Mouse (Mus musculus): Measurements from ENCODE around the gene Crtac1.

The Crtac1 gene

DNA sequence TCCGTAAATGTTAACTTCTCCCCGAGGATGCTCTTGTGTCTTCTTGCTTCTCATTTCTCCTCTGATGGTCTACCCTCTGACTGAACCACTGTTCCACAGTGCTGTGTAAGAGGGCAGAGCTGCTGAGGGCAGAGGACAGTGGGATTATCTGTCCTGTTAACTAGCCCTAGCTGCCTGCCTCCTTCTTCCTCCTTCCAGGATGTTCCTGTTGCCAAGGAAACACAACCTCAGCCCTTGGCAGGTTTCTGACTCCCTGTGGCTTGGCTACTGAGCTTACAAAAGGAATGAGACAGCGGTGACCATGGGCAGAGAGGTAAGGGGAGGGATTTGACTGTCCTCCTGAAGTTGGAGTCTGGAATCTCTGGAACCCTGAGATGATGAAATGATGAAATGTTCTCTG lies 152.0 kb downstream of the Crtac1 start:
- DNase-seq (ENCODE audit: low read depth), result no peak

DNA sequence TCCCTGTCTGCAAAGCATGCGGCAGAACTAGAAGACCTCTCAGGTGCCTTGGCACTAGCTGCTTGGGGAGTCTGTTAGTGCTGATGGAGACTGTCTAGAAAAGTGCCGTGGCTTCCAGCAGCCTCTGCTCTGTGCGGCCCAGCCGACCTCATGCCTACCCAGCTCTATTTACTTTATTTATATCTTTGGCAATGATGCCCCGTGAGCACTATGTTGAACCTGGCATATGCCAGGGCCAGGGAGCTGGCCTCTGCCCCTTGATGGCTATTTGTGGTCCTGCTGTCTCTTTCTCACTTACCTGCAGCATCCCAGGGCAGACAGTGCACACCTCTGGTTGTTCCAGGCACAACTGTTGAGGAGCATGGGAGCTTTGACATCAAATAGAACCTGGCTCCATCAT lies 153.1 kb downstream of the Crtac1 start:
- DNase-seq (ENCODE audit: low read depth), result no peak

- no peak for DNase-seq (ENCODE audit: low read depth)
These were observed 154.3 kb downstream of the Crtac1 start for GRCm38 (mm10) chr19:42277288-42277687.

- peak; percentile 72 for DNase-seq (ENCODE audit: low read depth)
These were observed 159.3 kb downstream of the Crtac1 start for GRCm38 (mm10) chr19:42272003-42272963.

DNA sequence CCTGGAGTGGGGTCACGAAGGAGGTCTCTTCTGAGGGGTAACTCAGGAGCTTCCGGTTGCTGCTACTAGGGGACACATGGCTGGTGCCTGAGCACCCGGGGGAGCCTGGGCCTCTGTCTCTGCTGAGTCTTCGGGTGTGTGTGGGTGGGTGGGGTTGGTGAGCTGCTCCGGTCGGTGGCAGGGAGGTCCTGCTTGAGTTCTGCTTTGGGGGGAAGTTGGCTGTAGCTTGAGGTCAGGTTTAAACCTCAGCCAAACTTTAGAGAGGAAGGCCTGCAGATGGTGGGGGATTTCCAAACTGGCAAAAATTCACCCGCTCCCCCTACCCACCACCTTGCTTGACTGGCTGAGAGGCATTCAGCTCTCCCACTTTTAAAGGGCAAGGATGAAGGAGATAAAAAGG lies 160.4 kb downstream of the Crtac1 start:
- no peak for DNase-seq (ENCODE audit: low read depth)

DNA sequence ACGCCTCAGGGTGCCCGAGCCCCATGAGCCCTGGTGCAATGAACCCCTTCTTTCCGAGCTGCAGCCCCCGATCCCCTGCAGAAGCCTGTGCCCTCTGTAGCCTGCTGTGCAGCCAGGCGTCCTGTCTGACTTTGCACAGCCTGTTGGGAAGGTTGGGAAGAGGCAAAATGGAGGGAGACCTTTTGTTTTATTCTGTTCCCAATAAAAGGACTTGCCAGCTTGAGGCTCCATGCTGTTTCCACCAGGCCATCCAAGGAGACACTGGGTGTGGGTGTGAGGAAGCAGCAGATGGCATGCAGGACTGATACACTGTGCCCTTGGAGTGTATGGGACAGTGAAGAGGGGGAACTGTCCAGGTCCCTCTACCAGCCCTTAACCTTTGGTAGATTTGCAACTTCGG lies 161.5 kb downstream of the Crtac1 start:
- DNase-seq (ENCODE audit: low read depth), result no peak

DNA sequence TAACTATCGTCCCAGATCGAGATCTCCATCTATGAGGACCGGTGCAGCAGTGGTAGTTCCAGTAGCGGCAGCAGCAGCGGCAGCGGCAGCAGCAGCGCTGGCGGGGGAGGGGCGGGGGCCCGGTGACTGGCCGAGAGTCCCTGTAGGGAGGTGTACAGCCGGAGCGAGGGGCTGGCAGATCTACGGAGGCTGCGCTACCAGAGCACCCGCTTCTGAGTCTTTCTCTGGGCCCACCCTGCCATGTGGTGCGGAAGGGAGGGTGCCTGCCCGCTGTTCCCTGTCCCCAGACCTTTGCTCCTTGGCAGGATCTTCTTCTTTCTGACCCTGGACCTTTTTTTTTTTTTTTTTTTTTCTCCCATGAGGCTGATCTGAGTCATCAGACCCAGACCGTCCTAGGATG lies 163.2 kb downstream of the Crtac1 start:
- no peak for DNase-seq (ENCODE audit: low read depth)

- no peak for DNase-seq (ENCODE audit: low read depth)
These were observed 168.1 kb downstream of the Crtac1 start for GRCm38 (mm10) chr19:42263524-42263923.

GRCm38 (mm10) chr19:42260486-42260885 lies 171.1 kb downstream of the Crtac1 start:
- DNase-seq (ENCODE audit: low read depth), result no peak

GRCm38 (mm10) chr19:42258596-42258995 lies 173.0 kb downstream of the Crtac1 start:
- DNase-seq (ENCODE audit: low read depth), result no peak

DNA sequence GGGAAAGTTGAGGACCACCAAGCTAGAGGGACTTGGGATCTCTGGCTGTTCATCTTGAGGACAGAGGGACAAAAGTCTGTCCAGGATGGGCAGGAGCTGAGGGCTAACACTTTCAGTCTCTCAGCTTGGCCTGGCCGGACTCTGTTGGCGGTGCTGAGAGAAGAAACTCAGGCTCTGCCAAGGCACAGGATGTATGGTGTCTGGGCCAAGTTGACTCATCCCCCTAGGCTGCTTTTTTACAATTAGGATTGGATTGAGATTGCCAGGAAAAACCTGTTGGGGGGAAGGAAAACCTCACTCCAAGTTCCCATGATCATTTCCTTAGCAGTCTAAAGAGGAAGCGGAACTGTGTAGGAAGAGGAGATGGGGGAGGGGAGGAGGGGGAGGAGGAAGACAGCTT lies 173.6 kb downstream of the Crtac1 start:
- DNase-seq (ENCODE audit: low read depth), result no peak

GRCm38 (mm10) chr19:42257241-42257635 lies 174.3 kb downstream of the Crtac1 start:
- no peak for DNase-seq (ENCODE audit: low read depth)

- no peak for DNase-seq (ENCODE audit: low read depth)
These were observed 174.9 kb downstream of the Crtac1 start for GRCm38 (mm10) chr19:42256611-42257240.

DNA sequence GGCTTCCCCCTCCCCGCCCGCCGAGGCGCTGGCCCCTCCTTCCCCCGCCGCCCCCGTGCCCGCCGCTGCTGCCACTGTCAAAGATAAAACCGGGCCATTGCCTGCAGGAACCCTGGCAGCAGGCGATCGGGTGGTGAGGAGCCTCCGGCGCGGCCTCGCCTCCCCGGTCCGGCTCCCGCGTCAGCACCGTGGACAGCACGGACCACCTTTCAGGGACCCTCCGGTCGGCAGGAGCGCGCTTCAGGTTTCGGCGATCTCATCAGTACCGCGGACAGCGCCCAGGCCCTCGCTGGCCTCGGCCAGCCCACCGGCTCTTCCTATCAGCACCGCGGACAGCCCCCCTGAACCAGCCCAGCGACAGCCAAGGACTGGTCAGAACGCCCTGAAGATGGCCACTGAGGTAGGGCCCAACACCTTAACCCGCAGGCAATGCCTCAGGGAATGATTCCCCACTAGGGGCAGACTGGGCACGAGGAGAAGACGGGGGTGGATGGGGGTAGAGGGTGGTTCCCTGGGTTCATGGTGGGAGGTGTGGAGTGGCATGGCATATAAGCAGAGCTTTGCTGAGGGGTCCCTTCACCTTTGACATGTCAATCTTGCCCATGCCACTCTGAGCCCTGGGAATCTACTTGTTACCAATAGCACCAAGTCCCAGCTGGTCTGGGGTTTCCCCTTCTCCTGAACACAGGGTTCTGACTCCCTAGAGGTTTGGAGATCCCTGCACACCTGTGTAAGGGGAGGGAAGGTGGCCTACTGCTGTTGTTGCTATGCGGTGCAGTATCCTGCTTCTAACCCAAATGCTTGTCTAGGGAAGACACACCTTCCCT lies 175.6 kb downstream of the Crtac1 start:
- peak; percentile 37 for DNase-seq (ENCODE audit: low read depth)

DNA sequence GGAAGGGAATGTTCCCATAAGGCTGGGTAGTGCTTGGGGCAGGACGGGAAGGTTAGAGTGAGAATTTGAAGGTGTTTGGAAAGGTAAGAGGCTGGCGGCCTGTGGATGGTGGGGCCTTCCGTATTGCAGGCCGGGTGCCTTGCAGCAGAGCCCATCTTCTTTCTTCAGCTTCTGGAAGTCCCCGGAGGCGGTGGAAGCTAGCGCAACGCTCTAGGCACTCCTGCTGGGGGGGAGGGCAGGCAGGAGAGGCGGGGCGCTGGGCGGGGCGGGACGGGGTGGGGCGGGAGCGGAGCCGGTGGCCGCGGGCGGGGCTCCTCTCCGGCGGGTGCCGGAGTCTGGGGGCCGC lies 176.2 kb downstream of the Crtac1 start:
- DNase-seq (ENCODE audit: low read depth), result peak; percentile 9

DNA sequence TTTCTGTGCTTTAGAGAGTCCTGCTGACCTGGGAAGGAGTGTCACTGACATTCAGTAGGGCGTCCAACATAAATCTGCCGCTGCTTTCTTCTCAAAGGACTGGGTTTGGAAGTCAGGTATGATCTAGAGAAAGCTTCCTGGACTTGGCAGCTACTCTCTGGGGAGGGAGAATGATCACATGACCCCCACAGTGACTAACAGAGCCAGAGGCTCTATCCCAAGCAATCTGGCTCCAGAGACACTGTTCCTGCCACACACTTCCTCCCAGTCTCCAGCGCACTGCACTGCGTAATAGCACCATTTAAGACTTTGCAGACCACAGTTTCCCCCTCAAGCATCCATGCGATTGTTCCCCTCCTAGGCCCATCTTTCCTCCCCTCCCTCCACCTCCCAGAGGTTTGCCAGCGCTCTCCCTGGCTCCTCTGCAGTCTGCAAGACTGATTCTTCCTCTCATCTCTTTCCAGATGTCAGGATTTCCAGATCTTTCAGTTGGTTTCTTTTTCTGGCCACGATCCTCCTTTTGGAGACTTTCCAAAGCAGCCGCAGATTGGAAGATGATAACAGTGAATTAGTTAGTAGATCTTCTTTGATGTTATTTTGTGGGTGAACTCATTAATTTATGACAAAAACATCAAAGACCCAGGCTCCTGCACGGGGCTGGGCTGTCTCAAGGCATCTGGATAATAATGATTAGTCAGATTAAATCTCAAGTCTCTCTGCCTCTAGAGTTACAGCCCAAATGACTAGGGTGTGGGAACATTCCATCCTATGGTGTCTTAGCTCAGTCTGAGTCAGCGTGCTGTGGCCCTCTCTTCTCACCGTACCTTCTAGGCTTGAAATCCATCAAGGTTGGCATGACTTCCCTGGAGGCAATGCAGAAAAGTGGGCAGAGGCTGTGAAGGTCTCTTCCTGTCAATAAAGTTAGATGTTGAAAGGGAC lies 181.3 kb downstream of the Crtac1 start:
- DNase-seq (ENCODE audit: low read depth), result no peak

DNA sequence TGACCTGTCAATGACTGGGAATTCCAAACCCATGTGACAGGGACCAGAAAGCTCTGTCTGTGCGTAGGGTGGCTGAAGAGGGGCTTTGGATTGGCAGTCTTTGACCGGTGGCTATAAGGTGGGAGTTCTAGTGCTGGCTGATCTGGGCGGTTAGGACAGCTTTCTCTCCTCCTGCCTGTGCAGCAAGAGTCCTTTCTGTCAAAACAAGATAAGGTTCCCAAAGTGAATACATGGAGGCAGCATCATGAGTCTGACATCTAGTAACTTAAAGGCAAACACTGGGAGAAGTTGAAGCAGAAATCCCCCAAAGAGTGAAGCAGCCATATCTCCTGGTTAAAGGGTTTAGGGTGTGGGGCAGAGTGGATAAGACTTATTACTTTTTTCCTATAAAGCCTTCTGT lies 184.1 kb downstream of the Crtac1 start, which contains the start of gene Golga7b:
Gene Golga7b, plus strand, starts transcription at position 56 of the 400 bp plus-strand sequence.
- DNase-seq (ENCODE audit: low read depth), result no peak

- DNase-seq (ENCODE audit: low read depth), result no peak
These were observed 185.0 kb downstream of the Crtac1 start for GRCm38 (mm10) chr19:42246626-42247025.

GRCm38 (mm10) chr19:42243401-42243800 lies 188.2 kb downstream of the Crtac1 start:
- DNase-seq (ENCODE audit: low read depth), result no peak

GRCm38 (mm10) chr19:42240881-42241280 lies 190.7 kb downstream of the Crtac1 start:
- no peak for DNase-seq (ENCODE audit: low read depth)

- no peak for DNase-seq (ENCODE audit: low read depth)
These were observed 193.3 kb downstream of the Crtac1 start for GRCm38 (mm10) chr19:42238341-42238715.
